Mouse (Mus musculus) liver, embryonic 14.5 days (tissue): ENCODE measurements around the gene Rbms3. TPM values are rescaled to one million over a fixed set of nuclear protein-coding genes. Genes with fewer than 3 reads are reported as not detected.

Source experiments
- ATAC-seq: fragments of 200-750 bp; cut with Nextera tagmentation; 2 replicates; pipeline ENCODE4 v1.8.0; 2017; ENCODE audit warnings: moderate number of reproducible peaks, mild to moderate bottlenecking, moderate library complexity; ENCODE audit not compliant: insufficient read depth
- DNase-seq, 3 experiments: peaks; one replicate each; pipeline ENCODE4 v3.0.0-alpha.2; 2012 to 2013; ENCODE audit warnings: low read depth in 3 of 3, low spot score in 3 of 3
- H3K27ac ChIP-seq: fragments of 300-500 bp; sonication (generic); 2 replicates; pipeline ENCODE4 v1.5.1; 2014; ENCODE audit warnings: moderate library complexity, mild to moderate bottlenecking, control low read depth, inconsistent platforms
- H3K27me3 ChIP-seq: fragments of 300-500 bp; sonication (generic); 2 replicates; pipeline ENCODE4 v1.6.1; 2014; ENCODE audit warnings: mild to moderate bottlenecking, low read length, moderate library complexity; ENCODE audit not compliant: control insufficient read depth, insufficient read depth
- H3K36me3 ChIP-seq: fragments of 300-500 bp; sonication (generic); replicated peaks from 2 replicates; pipeline ENCODE4 v1.6.1; 2014; ENCODE audit warnings: low read depth; ENCODE audit not compliant: control insufficient read depth, insufficient read depth
- H3K4me1 ChIP-seq, 2 experiments: fragments of 200-500 bp in 1 of 2; fragments of 300-500 bp in 1 of 2; sonication (generic) in 1 of 2; replicated peaks; 2 replicates each; pipeline ENCODE4 v1.6.1; 2012 to 2014; ENCODE audit warnings: antibody characterized with exemption in 1 of 2, inconsistent platforms in 1 of 2, low read length in 1 of 2; ENCODE audit not compliant: control insufficient read depth in 2 of 2, insufficient read depth in 2 of 2
- H3K4me2 ChIP-seq: fragments of 300-500 bp; sonication (generic); 2 replicates; pipeline ENCODE4 v1.6.1; 2014; ENCODE audit warnings: low read depth, mild to moderate bottlenecking, control low read depth, moderate library complexity
- H3K4me3 ChIP-seq, 2 experiments: fragments of 200-500 bp in 1 of 2; fragments of 300-500 bp in 1 of 2; sonication (generic) in 1 of 2; 2 replicates each; pipeline ENCODE4 v1.5.1; 2012 to 2014; ENCODE audit warnings: low read depth in 2 of 2, low read length in 2 of 2, mild to moderate bottlenecking in 2 of 2, control low read depth in 1 of 2, inconsistent platforms in 1 of 2, moderate library complexity in 1 of 2; ENCODE audit not compliant: insufficient read depth in 1 of 2
- H3K9ac ChIP-seq: fragments of 300-500 bp; sonication (generic); replicated peaks from 2 replicates; pipeline ENCODE4 v1.6.1; 2014; ENCODE audit warnings: mild to moderate bottlenecking, control low read depth, moderate library complexity
- H3K9me3 ChIP-seq: fragments of 300-500 bp; sonication (generic); 2 replicates; pipeline ENCODE4 v1.6.1; 2016; ENCODE audit warnings: low read length, mixed read lengths; ENCODE audit not compliant: control insufficient read depth
- CTCF ChIP-seq: IDR thresholded peaks from 2 replicates; pipeline ENCODE4 v1.5.1; 2016; ENCODE audit warnings: antibody characterized with exemption, low read depth, control low read depth
- EP300 ChIP-seq: IDR thresholded peaks from 2 replicates; pipeline ENCODE4 v1.6.1; 2016; ENCODE audit warnings: antibody characterized with exemption, low read depth
- WGBS: fragments of 180-500 bp; shearing (Covaris S2); extraction: QIAGEN DNeasy Blood & Tissue Kit; methylation state at CpG from one replicate; pipeline ENCODE4 v1.1.7; 2014; ENCODE audit not compliant: insufficient replicate concordance; 5-methylcytosine and 5-hydroxymethylcytosine counted together
- polyA plus RNA-seq, 2 experiments: library from polyadenylated mRNA; depleted of rRNA in 1 of 2; stranded (reverse) in 1 of 2; unstranded in 1 of 2; fragments of >200 nt; fragmentation: Nextera tagmentation in 1 of 2; extraction: Ambion mirVana in 1 of 2; gene quantifications; 2 replicates each; pipeline versions ENCODE4 v1.2.1 to v1.2.3; 2012 to 2014

Gene Rbms3
- polyA plus RNA-seq, 2 experiments: 0.88 to 2.4 TPM

DNA sequence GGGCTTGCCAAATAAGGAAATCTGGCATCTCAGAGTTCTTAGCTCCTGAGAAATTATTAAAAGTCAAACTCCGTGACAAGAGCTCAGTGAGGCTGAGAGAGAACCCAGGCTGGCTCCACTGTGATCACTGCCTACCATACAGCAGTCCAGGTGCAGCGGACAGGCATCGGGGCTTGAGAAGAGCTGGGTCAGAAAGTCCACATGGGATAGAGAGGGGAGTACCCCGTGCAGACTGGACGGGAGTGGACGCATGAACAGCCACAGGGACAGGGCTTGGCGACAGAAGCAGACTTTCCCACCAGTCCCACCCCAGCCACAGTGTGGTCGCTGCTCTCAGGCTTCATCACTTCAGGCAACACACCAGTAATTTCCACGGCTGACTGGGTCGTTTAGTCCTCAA is 176.9 kb downstream of the Rbms3 start:
- no peak for ATAC-seq
- no peak for TF ChIP-seq EP300
- TF ChIP-seq CTCF: no peak

DNA sequence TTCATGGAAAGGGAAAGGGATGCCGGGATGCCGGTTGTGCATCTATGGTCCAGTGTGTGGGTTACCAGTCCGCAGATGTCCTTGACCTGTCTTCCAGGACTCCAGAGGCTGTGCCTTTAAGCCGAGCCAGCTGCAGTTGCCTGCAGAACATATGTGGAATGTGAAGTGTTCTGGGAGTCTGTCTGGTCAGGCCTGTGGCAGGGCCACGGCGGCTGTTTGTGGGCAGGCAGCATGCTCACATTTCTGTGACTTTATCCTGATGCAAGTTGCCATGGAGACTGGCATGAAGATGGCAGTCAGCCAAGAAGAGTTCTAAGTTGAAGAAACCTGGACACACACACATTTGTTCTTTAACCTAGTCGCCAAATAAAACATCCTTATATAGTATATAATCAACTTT is 187.1 kb downstream of the Rbms3 start:
- Histone ChIP-seq H3K4me1 (no peaks in the 10 kb centered on the region), H3K27ac (no peak overlapping the region), H3K9ac (no peak overlapping the region), H3K27me3 (no peaks in the 10 kb centered on the region), H3K4me2 (no peak overlapping the region), H3K9me3 (no peaks in the 10 kb centered on the region), H3K4me3 (no peak overlapping the region), H3K36me3 (no peaks in the 10 kb centered on the region)
- TF ChIP-seq EP300: no peak
- no peak for TF ChIP-seq CTCF
- ATAC-seq: no peak
- no peak for DNase-seq
- WGBS: 69% methylated on average over 7 of the region's 7 CpGs

More for the DNA sequence above, 176.9 kb downstream of the Rbms3 start:
- no peak for DNase-seq
- WGBS: 51% methylated on average over 10 of the region's 10 CpGs
- Histone ChIP-seq H3K4me3 (no peak overlapping the region), H3K9ac (no peak overlapping the region), H3K4me1 (no peaks in the 10 kb centered on the region), H3K27ac (no peak overlapping the region), H3K4me2 (no peak overlapping the region), H3K27me3 (no peaks in the 10 kb centered on the region), H3K36me3 (no peaks in the 10 kb centered on the region), H3K9me3 (no peaks in the 10 kb centered on the region)

DNA sequence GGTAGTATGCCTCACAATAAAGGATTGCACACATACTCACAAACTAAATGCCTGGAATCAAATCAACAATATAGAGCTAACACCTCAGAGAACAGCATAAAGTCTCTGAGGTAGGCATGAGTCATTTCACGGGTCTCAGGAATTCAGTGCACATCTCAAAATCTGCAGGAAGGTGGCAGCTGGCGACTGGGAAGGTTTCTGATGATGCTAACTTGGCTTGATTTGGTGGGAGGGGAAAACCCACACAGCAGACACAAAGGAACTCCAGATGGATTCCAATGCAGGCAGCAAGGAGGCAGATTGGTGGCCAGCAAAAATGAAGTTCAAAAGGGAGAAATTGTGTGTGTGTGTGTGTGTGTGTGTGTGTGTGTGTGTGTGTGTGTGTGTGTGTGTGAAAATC is 193.9 kb downstream of the Rbms3 start:
- Histone ChIP-seq H3K9ac (no peak overlapping the region), H3K27ac (no peak overlapping the region), H3K9me3 (no peaks in the 10 kb centered on the region), H3K4me2 (no peak overlapping the region), H3K4me1 (no peaks in the 10 kb centered on the region), H3K36me3 (no peaks in the 10 kb centered on the region), H3K4me3 (no peak overlapping the region), H3K27me3 (no peaks in the 10 kb centered on the region)
- ATAC-seq (no peak), DNase-seq (no peak)
- TF ChIP-seq EP300: no peak
- 46% methylated on average over 2 of the region's 2 CpGs for WGBS

DNA sequence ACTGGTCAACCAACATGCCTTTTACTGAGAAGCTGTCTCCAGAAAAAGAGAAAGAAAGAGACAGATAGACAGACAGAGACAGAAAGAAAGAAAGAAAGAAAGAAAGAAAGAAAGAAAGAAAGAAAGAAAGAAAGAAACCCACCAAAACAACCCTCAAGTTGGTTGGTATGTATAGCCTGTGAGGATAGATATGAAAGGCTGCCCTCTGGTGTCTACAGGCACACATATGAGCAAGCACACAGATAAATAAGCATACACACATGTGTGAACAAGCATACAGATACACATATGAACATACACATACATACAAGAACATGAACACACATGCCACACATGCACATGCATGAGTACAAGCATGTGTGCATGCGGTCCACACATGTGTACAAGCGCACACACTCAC is 199.0 kb downstream of the Rbms3 start:
- ATAC-seq (no peak), DNase-seq (no peak)
- Histone ChIP-seq H3K4me2 (no peak overlapping the region), H3K27ac (no peak overlapping the region), H3K27me3 (no peaks in the 10 kb centered on the region), H3K9me3 (no peaks in the 10 kb centered on the region), H3K4me1 (no peaks in the 10 kb centered on the region), H3K36me3 (no peaks in the 10 kb centered on the region), H3K9ac (no peak overlapping the region), H3K4me3 (no peak overlapping the region)
- TF ChIP-seq EP300 (no peak), CTCF (no peak)
- WGBS: 62% methylated on average over 2 of the region's 2 CpGs

DNA sequence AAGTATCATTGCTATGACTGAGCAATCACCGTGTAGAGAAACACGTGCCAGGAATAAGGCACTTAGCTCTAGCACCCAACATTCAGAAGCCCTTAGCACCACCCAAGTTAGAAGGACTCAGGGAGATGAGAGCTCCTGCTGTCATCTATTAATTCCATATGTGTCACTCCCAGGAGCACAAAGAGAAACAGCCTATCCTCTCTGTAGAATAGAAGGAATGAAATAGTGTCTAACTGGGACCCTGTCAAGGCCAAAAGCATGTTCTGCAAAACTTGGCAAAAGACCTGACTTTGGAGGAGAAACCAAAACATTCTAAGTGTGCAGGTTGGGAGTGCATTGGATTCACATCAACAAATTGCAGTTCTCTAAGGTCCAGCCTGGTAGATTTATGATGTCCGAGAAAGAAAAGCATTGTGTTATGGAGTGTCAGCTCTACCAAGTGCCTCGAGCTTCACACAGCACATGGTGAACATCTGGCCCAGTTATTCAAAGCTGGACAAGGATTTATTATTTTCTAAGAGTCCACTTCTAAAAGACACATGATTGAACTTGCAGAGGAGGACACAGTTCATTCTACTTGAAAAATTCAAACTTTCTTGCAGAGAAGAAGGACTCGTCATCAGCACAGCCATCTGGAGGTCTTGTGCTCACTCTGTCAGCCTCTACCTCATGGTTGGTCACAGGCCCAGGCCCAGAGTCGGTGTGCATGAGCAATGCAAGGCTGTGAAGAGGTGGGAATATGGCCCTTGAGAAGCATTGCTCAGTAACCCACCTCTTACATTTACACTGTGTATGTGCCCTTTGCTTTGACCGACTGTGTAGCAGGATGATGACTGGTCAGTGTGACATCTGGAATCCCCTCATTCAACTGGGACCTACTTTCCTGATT is 200.3 kb downstream of the Rbms3 start:
- Histone ChIP-seq H3K4me1 (no peaks in the 10 kb centered on the region), H3K4me3 (no peak overlapping the region), H3K27me3 (no peaks in the 10 kb centered on the region), H3K9me3 (no peaks in the 10 kb centered on the region), H3K27ac (no peak overlapping the region), H3K9ac (no peak overlapping the region), H3K36me3 (no peaks in the 10 kb centered on the region), H3K4me2 (no peak overlapping the region)
- ATAC-seq (no peak), DNase-seq (no peak)
- TF ChIP-seq EP300 (no peak), CTCF (no peak)
- 62% methylated on average over 7 of the region's 7 CpGs for WGBS
